Mouse (Mus musculus) neural tube, embryonic 15.5 days (tissue): ENCODE measurements at regions not wholly inside any gene's neighbourhood (a gene's known extent, or its start where the extent isn't known, plus 50 kb on each side); places are given as distances from the start of the nearest gene placed in this dataset.

Experiments used
- ATAC-seq: fragments of 200-750 bp; cut with Nextera tagmentation; 2 replicates; pipeline ENCODE4 v1.8.0; 2017; ENCODE audit warnings: mild to moderate bottlenecking, moderate TSS enrichment, moderate library complexity; ENCODE audit not compliant: low FRiP score
- H3K27ac ChIP-seq: fragments of 300-500 bp; sonication (generic); replicated peaks from 2 replicates; pipeline ENCODE4 v1.5.1; 2015; ENCODE audit warnings: mild to moderate bottlenecking, inconsistent platforms
- H3K27me3 ChIP-seq: fragments of 300-500 bp; sonication (generic); replicated peaks from 2 replicates; pipeline ENCODE4 v1.6.1; 2015; ENCODE audit warnings: inconsistent platforms
- H3K36me3 ChIP-seq: fragments of 300-500 bp; sonication (generic); 2 replicates; pipeline ENCODE4 v1.6.1; 2015; ENCODE audit warnings: inconsistent platforms
- H3K4me1 ChIP-seq: fragments of 300-500 bp; sonication (generic); 2 replicates; pipeline ENCODE4 v1.6.1; 2015; ENCODE audit warnings: inconsistent platforms
- H3K4me2 ChIP-seq: fragments of 300-500 bp; sonication (generic); 2 replicates; pipeline ENCODE4 v1.6.1; 2015; ENCODE audit warnings: inconsistent platforms, mild to moderate bottlenecking, moderate library complexity
- H3K4me3 ChIP-seq: fragments of 300-500 bp; sonication (generic); replicated peaks from 2 replicates; pipeline ENCODE4 v1.5.1; 2015; ENCODE audit warnings: mild to moderate bottlenecking, inconsistent platforms
- H3K9ac ChIP-seq: fragments of 300-500 bp; sonication (generic); replicated peaks from 2 replicates; pipeline ENCODE4 v1.6.1; 2015; ENCODE audit warnings: mild to moderate bottlenecking, inconsistent platforms
- H3K9me3 ChIP-seq: fragments of 300-500 bp; sonication (generic); replicated peaks from 2 replicates; pipeline ENCODE4 v1.6.1; 2016; ENCODE audit warnings: inconsistent platforms
- WGBS: fragments of 180-500 bp; shearing (Covaris S2); methylation state at CpG from one replicate; pipeline ENCODE4 v1.1.7; 2015; ENCODE audit warnings: mixed read lengths; 5-methylcytosine and 5-hydroxymethylcytosine counted together

GRCm38 (mm10) chr3:62823892-62824291 lies 219.0 kb upstream of the Gpr149 start:
- Histone ChIP-seq H3K36me3 (no peaks in the 10 kb centered on the region), H3K27ac (no peak overlapping the region), H3K9ac (no peak overlapping the region), H3K4me3 (no peak overlapping the region), H3K4me1 (no peaks in the 10 kb centered on the region), H3K4me2 (no peak overlapping the region), H3K27me3 (no peaks in the 10 kb centered on the region), H3K9me3 (no peaks in the 10 kb centered on the region)
- WGBS: 90% methylated on average over 3 of the region's 3 CpGs
- ATAC-seq: no peak

- Histone ChIP-seq H3K27ac (no peak overlapping the region), H3K9me3 (no peaks in the 10 kb centered on the region), H3K9ac (no peak overlapping the region), H3K4me2 (no peak overlapping the region), H3K36me3 (no peaks in the 10 kb centered on the region), H3K4me1 (no peaks in the 10 kb centered on the region), H3K4me3 (no peak overlapping the region), H3K27me3 (no peaks in the 10 kb centered on the region)
- WGBS: 60% methylated on average over 2 of the region's 2 CpGs
- ATAC-seq: no peak
Observed at GRCm38 (mm10) chr3:62801044-62801443, 196.1 kb upstream of the Gpr149 start.

GRCm38 (mm10) chr3:62786233-62786632 lies 181.3 kb upstream of the Gpr149 start:
- WGBS: 16% methylated on average over 2 of the region's 2 CpGs
- H3K27me3 ChIP-seq: no peaks in the 10 kb centered on the region
- no peak overlapping the region for H3K4me2 ChIP-seq
- H3K36me3 ChIP-seq: no peaks in the 10 kb centered on the region
- H3K4me3 ChIP-seq: no peak overlapping the region
- H3K9ac ChIP-seq: no peak overlapping the region
- no peaks in the 10 kb centered on the region for H3K4me1 ChIP-seq
- no peak for ATAC-seq
- H3K27ac ChIP-seq: no peak overlapping the region
- no peaks in the 10 kb centered on the region for H3K9me3 ChIP-seq
